Mouse (Mus musculus): Measurements from ENCODE around the gene Gm3591. TPM values are rescaled to one million over a fixed set of nuclear protein-coding genes. Genes with fewer than 3 reads are reported as not detected.

The Gm3591 gene
- not detected for total RNA-seq (2023)

GRCm38 (mm10) chr14:6412382-6412781 is at the start of gene Gm3591:
TSS of gene Gm3591 (minus strand) at chr14:6412482.

DNA sequence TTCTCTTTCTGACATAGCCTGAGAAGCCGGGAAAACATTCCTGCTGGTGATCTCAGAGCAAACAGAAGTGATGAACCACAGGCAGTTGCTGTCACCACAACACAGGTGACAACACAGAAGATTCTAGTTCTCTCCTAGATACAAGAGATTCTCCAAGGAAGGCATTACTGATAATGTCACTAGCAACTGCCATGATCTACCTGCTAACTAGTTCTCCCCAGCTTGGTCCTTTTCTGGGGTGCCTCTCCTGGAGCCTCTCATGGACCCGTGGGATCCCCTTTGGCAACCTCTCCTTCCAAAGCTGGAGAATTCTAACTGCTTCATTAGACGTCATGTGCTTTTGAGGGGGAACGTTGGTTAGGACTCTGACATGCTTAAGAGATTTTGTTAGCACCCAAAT is 32.2 kb upstream of the Gm3591 start, which contains the start of gene Gm3594:
Gm3594 (minus strand) TSS at position 101 of the 400 bp plus-strand sequence.

GRCm38 (mm10) chr14:6390219-6390618 is 22.1 kb downstream of the Gm3591 start, which contains the start of gene Gm16440:
TSS of gene Gm16440 (minus strand) at chr14:6390319.

Other genes starting within 250 kb of the Gm3591 start
- not detected for gene Gm21560, start 193.2 kb downstream of the Gm3591 start, total RNA-seq (2023)
- gene Gm3411, start 125.2 kb downstream of the Gm3591 start, total RNA-seq (2023): not detected
- gene Gm21103, start 107.6 kb downstream of the Gm3591 start, total RNA-seq (2023): not detected
- not detected for gene Gm3618, start 68.8 kb downstream of the Gm3591 start, total RNA-seq (2023)
- not detected for gene Gm16440, start 22.2 kb downstream of the Gm3591 start, total RNA-seq (2023)
- gene Gm3594, start 32.1 kb upstream of the Gm3591 start, total RNA-seq (2023): not detected
- gene Gm8356, start 124.8 kb upstream of the Gm3591 start, total RNA-seq (2023): not detected
- not detected for gene Gm3629, start 178.1 kb upstream of the Gm3591 start, total RNA-seq (2023)
- not detected for gene Gm3460, start 209.9 kb upstream of the Gm3591 start, total RNA-seq (2023)

Measured in CD4-positive naive resting alpha-beta T cell, adult 76 days (primary cell).